Mouse (Mus musculus) bone marrow, adult 2 months (tissue): ENCODE measurements at regions not wholly inside any gene's neighbourhood (a gene's known extent, or its start where the extent isn't known, plus 50 kb on each side); places are given as distances from the start of the nearest gene placed in this dataset.

Source experiments
- CTCF ChIP-seq: fragments of 200-500 bp; IDR thresholded peaks from 2 replicates; pipeline ENCODE4 v1.5.1; 2011; ENCODE audit warnings: low read length, control low read depth; ENCODE audit not compliant: control insufficient read depth, insufficient read depth
- POLR2A ChIP-seq: fragments of 200-500 bp; IDR thresholded peaks from 2 replicates; pipeline ENCODE4 v1.6.1; 2011; ENCODE audit warnings: low read depth, mild to moderate bottlenecking, control low read depth, low read length, borderline replicate concordance; ENCODE audit not compliant: control insufficient read depth

DNA sequence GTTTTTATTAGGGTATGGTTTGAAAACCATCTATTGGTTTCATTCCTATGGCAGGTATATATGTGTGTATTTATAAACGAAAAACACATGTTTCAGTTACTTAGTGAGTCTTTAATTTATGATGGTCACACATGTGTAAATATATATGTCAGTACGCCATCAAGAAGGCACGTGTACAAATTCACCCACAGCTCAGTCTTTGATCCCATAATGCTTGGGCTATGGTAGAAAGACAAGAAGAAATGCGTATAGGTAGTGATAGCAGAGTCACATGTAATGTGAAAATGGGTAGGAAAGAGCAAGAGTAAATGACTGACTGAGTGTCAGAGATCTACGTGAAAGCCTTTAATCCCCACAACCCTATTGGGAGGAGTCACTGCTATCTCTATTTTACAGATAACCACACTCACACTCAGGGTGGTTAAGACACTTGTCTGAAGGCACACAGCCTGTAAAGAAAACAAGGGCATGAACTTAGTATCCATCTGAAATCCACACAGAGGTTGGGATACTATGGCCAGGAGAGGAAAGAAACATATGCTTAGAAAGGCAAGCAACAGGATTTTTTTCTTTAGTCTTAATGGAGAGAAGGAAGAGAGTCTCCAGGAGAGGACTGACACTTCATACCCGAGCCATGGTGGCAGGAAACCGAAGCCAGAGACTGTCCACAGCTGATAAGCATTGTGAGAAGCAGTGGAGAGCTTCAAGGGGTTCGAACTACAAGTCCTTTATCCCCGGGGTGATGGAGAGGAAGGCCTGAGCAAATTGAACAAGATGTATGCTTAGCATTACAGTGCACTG lies 82.1 kb upstream of the Nrip1 start:
- TF ChIP-seq POLR2A (no peak), CTCF (no peak)
